Mouse (Mus musculus): ENCODE measurements around the gene Macrod2. TPM values are rescaled to one million over a fixed set of nuclear protein-coding genes. Genes with fewer than 3 reads are reported as not detected.

Gene Macrod2
- polyA plus RNA-seq, 1 experiment from 2014 or later, result 47.6 TPM

GRCm38 (mm10) chr2:141391229-141391628 lies 996.1 kb downstream of the Macrod2 start:
- Histone ChIP-seq H3K27ac (ENCODE audit: low read depth, low read length) (no peak overlapping the region), H3K9me3 (ENCODE audit: control insufficient read depth, low read length) (no peaks in the 10 kb centered on the region), H3K4me2 (ENCODE audit: low read depth, low read length, severe bottlenecking) (no peak overlapping the region), H3K36me3 (ENCODE audit: control insufficient read depth, insufficient read depth, low read length) (no peaks in the 10 kb centered on the region), H3K9ac (ENCODE audit: low read length) (no peak overlapping the region), H3K4me1 (replicated peaks; ENCODE audit: control insufficient read depth, insufficient read depth, low read length) (no peaks in the 10 kb centered on the region), H3K27me3 (ENCODE audit: control insufficient read depth, insufficient read depth, low read length) (no peaks in the 10 kb centered on the region), H3K4me3 (ENCODE audit: low read depth, low read length) (no peak overlapping the region)
- DNase-seq (ENCODE audit: low spot score), result no peak
- ATAC-seq (replicated peaks; ENCODE audit: low FRiP score), result no peak
- 91% methylated on average over 4 of the region's 4 CpGs for WGBS

DNA sequence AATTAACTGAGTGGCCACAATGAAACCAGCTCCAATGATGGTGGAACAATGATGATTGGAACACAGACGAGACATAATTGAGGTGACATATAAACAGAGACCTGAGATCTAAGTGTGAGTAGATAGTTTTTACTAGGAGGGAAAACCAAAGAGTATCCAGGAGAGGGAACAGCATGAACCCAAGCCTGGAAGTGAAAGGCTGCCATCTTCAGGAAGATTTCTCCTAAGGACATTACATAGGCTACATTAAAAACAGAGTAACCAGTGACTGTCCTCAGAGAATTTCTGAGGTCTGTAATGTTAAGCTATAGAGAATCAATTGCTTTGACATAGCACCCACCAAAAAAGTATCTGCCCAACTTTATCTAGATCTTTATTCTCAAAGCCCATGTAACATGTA lies 999.7 kb downstream of the Macrod2 start:
- no peak overlapping the region for H3K4me2 ChIP-seq (ENCODE audit: low read depth, low read length, severe bottlenecking)
- no peaks in the 10 kb centered on the region for H3K4me1 ChIP-seq (replicated peaks; ENCODE audit: control insufficient read depth, insufficient read depth, low read length)
- H3K27me3 ChIP-seq (ENCODE audit: control insufficient read depth, insufficient read depth, low read length), result no peaks in the 10 kb centered on the region
- no peak overlapping the region for H3K27ac ChIP-seq (ENCODE audit: low read depth, low read length)
- no peak overlapping the region for H3K9ac ChIP-seq (ENCODE audit: low read length)
- no peaks in the 10 kb centered on the region for H3K9me3 ChIP-seq (ENCODE audit: control insufficient read depth, low read length)
- DNase-seq (ENCODE audit: low spot score) (no peak), ATAC-seq (replicated peaks; ENCODE audit: low FRiP score) (no peak)
- WGBS, result 64% methylated on average over 1 of the region's 1 CpGs
- no peaks in the 10 kb centered on the region for H3K36me3 ChIP-seq (ENCODE audit: control insufficient read depth, insufficient read depth, low read length)
- H3K4me3 ChIP-seq (ENCODE audit: low read depth, low read length), result no peak overlapping the region

- 7% methylated on average over 2 of the region's 2 CpGs for WGBS
- Histone ChIP-seq H3K4me3 (ENCODE audit: low read depth, low read length) (no peak overlapping the region), H3K36me3 (ENCODE audit: control insufficient read depth, insufficient read depth, low read length) (no peaks in the 10 kb centered on the region), H3K27me3 (ENCODE audit: control insufficient read depth, insufficient read depth, low read length) (no peaks in the 10 kb centered on the region), H3K4me2 (ENCODE audit: low read depth, low read length, severe bottlenecking) (no peak overlapping the region), H3K4me1 (replicated peaks; ENCODE audit: control insufficient read depth, insufficient read depth, low read length) (0 out of 2 replicates have a peak, but pooled peaks cover 2% of the 10 kb centered on the region), H3K9ac (ENCODE audit: low read length) (no peak overlapping the region), H3K27ac (ENCODE audit: low read depth, low read length) (no peak overlapping the region), H3K9me3 (ENCODE audit: control insufficient read depth, low read length) (no peaks in the 10 kb centered on the region)
- DNase-seq (ENCODE audit: low spot score) (no peak), ATAC-seq (replicated peaks; ENCODE audit: low FRiP score) (no peak)
Observed at GRCm38 (mm10) chr2:141408766-141409165, 1013.7 kb downstream of the Macrod2 start.

DNA sequence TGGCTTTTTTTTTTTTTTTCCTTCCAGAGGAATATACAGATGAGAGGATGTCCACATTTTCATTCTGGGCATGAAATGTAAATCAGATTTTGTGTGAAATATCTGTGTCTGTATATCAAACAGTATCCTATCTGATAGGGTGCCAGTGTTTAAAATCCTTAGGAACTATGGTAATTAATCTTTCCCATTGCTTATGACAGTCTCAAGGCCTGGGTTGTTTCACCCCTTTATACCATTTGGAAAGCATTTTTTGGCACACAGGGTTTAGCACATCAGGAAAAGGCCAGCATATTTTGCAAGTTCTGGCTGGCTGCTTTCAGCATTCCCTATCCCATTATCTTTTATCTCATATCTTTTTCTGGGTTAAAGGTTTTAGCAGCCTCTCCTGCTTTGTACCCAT lies 1021.3 kb downstream of the Macrod2 start:
- H3K27ac ChIP-seq (ENCODE audit: low read depth, low read length), result no peak overlapping the region
- no peaks in the 10 kb centered on the region for H3K9me3 ChIP-seq (ENCODE audit: control insufficient read depth, low read length)
- H3K27me3 ChIP-seq (ENCODE audit: control insufficient read depth, insufficient read depth, low read length), result no peaks in the 10 kb centered on the region
- no peaks in the 10 kb centered on the region for H3K36me3 ChIP-seq (ENCODE audit: control insufficient read depth, insufficient read depth, low read length)
- ATAC-seq (replicated peaks; ENCODE audit: low FRiP score) (no peak), DNase-seq (ENCODE audit: low spot score) (no peak)
- no peak overlapping the region for H3K4me2 ChIP-seq (ENCODE audit: low read depth, low read length, severe bottlenecking)
- H3K9ac ChIP-seq (ENCODE audit: low read length), result no peak overlapping the region
- no peaks in the 10 kb centered on the region for H3K4me1 ChIP-seq (replicated peaks; ENCODE audit: control insufficient read depth, insufficient read depth, low read length)
- no peak overlapping the region for H3K4me3 ChIP-seq (ENCODE audit: low read depth, low read length)

- 60% methylated on average over 8 of the region's 8 CpGs for whole genome bisulfite sequencing
Observed at GRCm38 (mm10) chr2:141416855-141417544, 1021.9 kb downstream of the Macrod2 start.

DNA sequence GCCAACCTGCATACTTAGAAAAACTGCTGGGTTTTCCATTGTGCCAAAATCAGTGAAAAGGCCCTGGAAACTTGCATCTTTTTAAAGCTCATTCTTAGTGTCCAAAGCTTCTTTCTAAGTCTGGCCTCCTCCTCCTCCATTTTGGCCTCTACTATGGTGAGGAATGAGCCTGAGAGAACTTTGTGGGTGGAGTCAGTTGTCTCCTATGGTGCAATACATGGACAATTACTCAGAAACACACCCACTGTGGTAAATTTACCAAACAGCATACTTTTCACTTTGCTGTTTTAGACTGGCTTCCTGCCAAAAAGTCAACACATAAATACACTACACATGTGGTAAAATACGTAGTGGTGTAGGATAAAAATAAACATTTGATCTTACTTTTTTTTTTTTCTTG lies 1024.7 kb downstream of the Macrod2 start:
- ATAC-seq (replicated peaks; ENCODE audit: low FRiP score), result no peak
- H3K4me2 ChIP-seq (ENCODE audit: low read depth, low read length, severe bottlenecking), result no peak overlapping the region
- no peak for DNase-seq (ENCODE audit: low spot score)
- WGBS, result 84% methylated on average over 1 of the region's 1 CpGs
- no peaks in the 10 kb centered on the region for H3K27me3 ChIP-seq (ENCODE audit: control insufficient read depth, insufficient read depth, low read length)
- H3K4me3 ChIP-seq (ENCODE audit: low read depth, low read length), result no peak overlapping the region
- H3K9me3 ChIP-seq (ENCODE audit: control insufficient read depth, low read length), result no peaks in the 10 kb centered on the region
- no peaks in the 10 kb centered on the region for H3K36me3 ChIP-seq (ENCODE audit: control insufficient read depth, insufficient read depth, low read length)
- no peaks in the 10 kb centered on the region for H3K4me1 ChIP-seq (replicated peaks; ENCODE audit: control insufficient read depth, insufficient read depth, low read length)
- H3K9ac ChIP-seq (ENCODE audit: low read length), result no peak overlapping the region
- no peak overlapping the region for H3K27ac ChIP-seq (ENCODE audit: low read depth, low read length)

More at GRCm38 (mm10) chr2:141416855-141417544, 1021.9 kb downstream of the Macrod2 start:
- Histone ChIP-seq H3K4me2 (ENCODE audit: low read depth, low read length, severe bottlenecking) (no peak overlapping the region), H3K9me3 (ENCODE audit: control insufficient read depth, low read length) (no peaks in the 10 kb centered on the region), H3K27me3 (ENCODE audit: control insufficient read depth, insufficient read depth, low read length) (no peaks in the 10 kb centered on the region), H3K27ac (ENCODE audit: low read depth, low read length) (no peak overlapping the region), H3K9ac (ENCODE audit: low read length) (no peak overlapping the region), H3K4me1 (replicated peaks; ENCODE audit: control insufficient read depth, insufficient read depth, low read length) (no peaks in the 10 kb centered on the region), H3K4me3 (ENCODE audit: low read depth, low read length) (no peak overlapping the region), H3K36me3 (ENCODE audit: control insufficient read depth, insufficient read depth, low read length) (no peaks in the 10 kb centered on the region)
- DNase-seq (ENCODE audit: low spot score), result no peak
- ATAC-seq (replicated peaks; ENCODE audit: low FRiP score), result no peak; the same call in 1 of the 2 replicates

GRCm38 (mm10) chr2:141434084-141434483 lies 1039.0 kb downstream of the Macrod2 start:
- Histone ChIP-seq H3K27me3 (ENCODE audit: control insufficient read depth, insufficient read depth, low read length) (no peaks in the 10 kb centered on the region), H3K36me3 (ENCODE audit: control insufficient read depth, insufficient read depth, low read length) (no peaks in the 10 kb centered on the region), H3K9ac (ENCODE audit: low read length) (no peak overlapping the region), H3K27ac (ENCODE audit: low read depth, low read length) (no peak overlapping the region), H3K9me3 (ENCODE audit: control insufficient read depth, low read length) (no peaks in the 10 kb centered on the region), H3K4me3 (ENCODE audit: low read depth, low read length) (no peak overlapping the region), H3K4me1 (replicated peaks; ENCODE audit: control insufficient read depth, insufficient read depth, low read length) (no peaks in the 10 kb centered on the region), H3K4me2 (ENCODE audit: low read depth, low read length, severe bottlenecking) (no peak overlapping the region)
- ATAC-seq (replicated peaks; ENCODE audit: low FRiP score) (no peak), DNase-seq (ENCODE audit: low spot score) (no peak)
- WGBS, result 90% methylated on average over 5 of the region's 5 CpGs

GRCm38 (mm10) chr2:141434731-141435570 lies 1039.8 kb downstream of the Macrod2 start:
- Histone ChIP-seq H3K36me3 (ENCODE audit: control insufficient read depth, insufficient read depth, low read length) (no peaks in the 10 kb centered on the region), H3K27ac (ENCODE audit: low read depth, low read length) (no peak overlapping the region), H3K27me3 (ENCODE audit: control insufficient read depth, insufficient read depth, low read length) (no peaks in the 10 kb centered on the region), H3K9me3 (ENCODE audit: control insufficient read depth, low read length) (no peaks in the 10 kb centered on the region), H3K4me2 (ENCODE audit: low read depth, low read length, severe bottlenecking) (no peak overlapping the region), H3K4me1 (replicated peaks; ENCODE audit: control insufficient read depth, insufficient read depth, low read length) (no peaks in the 10 kb centered on the region), H3K4me3 (ENCODE audit: low read depth, low read length) (no peak overlapping the region), H3K9ac (ENCODE audit: low read length) (no peak overlapping the region)
- 73% methylated on average over 16 of the region's 16 CpGs for WGBS
- ATAC-seq (replicated peaks; ENCODE audit: low FRiP score), result no peak
- no peak for DNase-seq (ENCODE audit: low spot score)
